Mouse (Mus musculus): ENCODE measurements around the gene 4933402N03Rik.

DNA sequence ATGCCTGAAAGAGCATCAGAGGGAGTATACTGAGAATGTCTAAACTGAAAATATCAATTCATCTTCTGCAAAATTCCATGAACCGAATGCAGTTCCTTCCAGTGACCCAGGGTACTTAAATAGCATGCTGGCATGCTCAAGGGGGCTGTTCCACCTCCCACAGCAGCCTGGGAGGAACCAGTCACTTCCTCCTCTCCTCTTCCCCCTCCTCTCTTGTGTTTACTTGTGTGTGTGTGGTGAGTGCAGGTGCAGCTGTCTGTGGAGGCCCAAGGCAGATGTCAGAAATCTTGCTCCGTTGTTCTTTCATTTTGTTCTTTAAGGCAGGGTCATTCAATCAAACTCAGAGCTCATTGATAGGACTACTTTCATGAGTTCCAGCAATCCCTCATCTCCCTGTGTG lies 23.0 kb upstream of the 4933402N03Rik start:
- no peak for TF ChIP-seq CTCF (IDR thresholded peaks at IDR 0.05; ENCODE audit: extremely low read depth, insufficient read length, insufficient replicate concordance, low read depth, low read length)
- no peak for TF ChIP-seq POLR2A (IDR thresholded peaks at IDR 0.05; ENCODE audit: low read depth, low read length)

Measured in small intestine, adult 2 months (tissue).